Mouse (Mus musculus) spleen, adult 18-20 months (tissue): ENCODE measurements around the gene Farp1.

Experiments used
- DNase-seq, 2 experiments: peaks; one replicate each; pipeline ENCODE4 v3.0.0; 2022; ENCODE audit warnings: mixed read lengths in 2 of 2

Gene Farp1

DNA sequence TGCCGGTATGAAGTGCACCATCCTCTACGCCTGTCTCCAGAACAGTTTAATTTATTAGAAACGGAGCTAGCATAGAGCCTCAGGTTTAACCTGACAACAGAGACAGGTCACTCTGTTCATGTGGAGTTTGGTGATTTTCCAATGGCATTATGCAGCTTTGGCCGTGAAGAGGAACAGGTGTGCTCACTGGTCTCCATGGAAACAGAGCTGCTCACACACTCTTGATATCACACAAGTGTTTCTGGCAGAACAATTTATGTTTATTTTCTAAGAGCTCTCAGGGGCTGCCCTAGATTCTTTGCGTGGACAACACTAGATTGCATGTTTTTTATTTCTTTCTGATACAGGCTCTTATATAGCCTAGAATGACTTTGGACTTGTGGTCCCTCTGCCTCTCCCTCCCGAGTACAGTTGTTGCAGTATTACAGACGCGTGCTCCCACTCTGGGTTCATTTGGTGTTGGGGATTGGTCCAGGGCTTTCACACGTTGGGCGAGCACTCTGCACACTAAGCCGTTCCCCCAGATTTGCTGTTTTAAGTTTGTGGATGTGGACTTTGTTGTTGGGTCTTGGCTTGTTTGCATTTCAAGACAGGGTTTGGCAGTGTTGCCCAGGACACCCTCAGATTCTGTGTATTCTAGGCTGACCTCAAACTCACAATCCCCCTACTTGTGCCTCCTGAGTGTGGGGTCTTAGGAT is 113.2 kb downstream of the Farp1 start:
- DNase-seq = no peak

DNA sequence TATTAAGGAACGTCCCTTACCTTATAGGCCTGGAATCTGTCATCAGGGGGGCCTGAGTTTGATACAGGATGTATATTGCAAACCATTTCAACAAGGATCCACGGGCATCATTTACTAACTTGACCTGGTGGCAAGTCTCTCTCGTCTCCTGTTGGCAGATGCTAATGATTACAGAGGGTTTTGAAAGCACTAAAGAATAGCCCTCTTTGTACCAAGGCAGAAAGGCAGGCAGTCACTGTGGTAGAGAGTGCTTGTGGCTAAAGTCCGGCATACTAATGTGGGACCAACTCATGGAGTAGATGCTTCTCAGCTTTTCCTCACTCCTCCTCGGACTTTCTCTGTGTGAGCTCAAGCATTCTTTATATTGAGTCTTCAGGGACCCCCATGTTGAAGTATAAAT is 115.0 kb downstream of the Farp1 start:
- DNase-seq = no peak

- DNase-seq = no peak
Observed at GRCm38 (mm10) chr14:121151837-121152236, 116.8 kb downstream of the Farp1 start.

GRCm38 (mm10) chr14:121152771-121153170 is 117.8 kb downstream of the Farp1 start:
- no peak for DNase-seq

DNA sequence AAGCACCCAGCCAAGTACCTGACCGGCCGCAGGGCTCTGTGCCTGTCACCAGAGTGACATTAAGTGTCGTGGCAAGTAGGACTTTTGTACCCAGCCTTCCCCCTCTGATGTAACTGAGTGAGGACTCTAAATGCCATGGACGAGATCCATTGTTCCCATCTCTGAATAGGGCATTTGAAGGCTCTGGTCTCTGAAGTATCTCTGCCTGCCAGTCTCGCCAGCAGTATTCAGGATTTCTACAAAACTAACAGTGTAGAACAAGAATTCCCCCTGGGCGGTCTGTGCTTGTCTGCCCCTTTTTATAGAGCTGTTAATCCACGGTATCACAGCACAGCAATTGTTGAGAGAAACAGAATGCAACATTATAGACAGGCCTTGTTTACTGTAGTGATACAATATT is 118.3 kb downstream of the Farp1 start:
- DNase-seq = no peak

DNA sequence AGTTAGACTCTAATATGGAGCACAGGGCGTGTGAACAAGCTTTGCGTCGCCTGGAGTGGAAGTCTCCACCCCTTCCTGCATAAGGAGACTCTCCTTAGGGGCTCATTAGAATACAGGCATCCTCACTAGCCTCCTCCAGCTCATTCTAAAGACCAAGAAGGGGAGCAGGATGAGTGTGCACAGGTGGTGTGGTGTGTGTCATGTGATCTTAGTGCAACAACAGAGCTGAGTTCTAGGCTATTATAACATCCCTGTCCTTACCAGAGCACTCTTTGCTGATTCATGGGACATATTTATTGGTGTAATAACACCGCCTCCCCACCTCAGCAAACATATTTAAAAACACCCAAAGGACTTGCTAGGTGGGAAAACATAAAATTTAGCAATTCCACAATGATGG is 120.2 kb downstream of the Farp1 start:
- DNase-seq = no peak

GRCm38 (mm10) chr14:121158616-121159015 is 123.6 kb downstream of the Farp1 start:
- no peak for DNase-seq

DNA sequence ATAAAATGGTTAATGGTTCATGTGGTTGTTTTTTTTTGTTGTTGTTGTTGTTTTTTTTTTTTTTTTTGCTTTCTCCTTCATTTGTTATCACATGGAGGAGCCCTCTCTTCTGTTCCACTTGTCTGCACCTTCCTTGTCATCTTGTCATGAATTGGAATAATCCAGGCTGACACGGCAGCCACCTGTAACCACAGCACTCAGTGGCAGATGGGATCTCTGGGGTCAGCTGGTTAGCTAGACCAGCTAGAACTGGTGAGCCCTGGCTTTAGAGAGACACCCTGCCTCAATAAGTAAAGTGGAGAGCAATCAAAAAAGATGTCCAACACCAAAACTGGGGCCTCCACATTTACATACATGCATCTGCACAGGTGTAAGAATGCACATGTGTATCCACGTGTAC is 127.8 kb downstream of the Farp1 start:
- DNase-seq = no peak

DNA sequence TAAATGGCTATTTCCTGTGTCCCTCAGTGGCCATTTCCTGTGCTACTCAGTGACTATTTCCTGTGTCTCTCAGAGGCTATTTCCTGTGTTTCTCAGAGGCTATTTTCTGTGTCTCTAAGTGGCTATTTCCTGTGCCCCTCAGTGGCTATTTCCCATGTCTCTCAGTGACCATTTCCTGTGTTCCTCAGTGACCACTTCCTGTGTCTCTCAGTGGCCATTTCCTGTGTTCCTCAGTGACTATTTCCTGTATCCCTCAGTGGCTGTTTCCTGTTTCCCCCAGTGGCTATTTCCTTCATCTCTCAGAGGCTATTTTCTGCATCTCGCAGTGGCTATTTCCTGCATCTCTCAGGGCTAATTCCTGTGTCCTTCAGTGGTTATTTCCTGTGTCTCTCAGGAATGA is 129.9 kb downstream of the Farp1 start:
- DNase-seq = no peak

GRCm38 (mm10) chr14:121165408-121166037 is 130.5 kb downstream of the Farp1 start:
- no peak for DNase-seq

- DNase-seq = no peak
Observed at GRCm38 (mm10) chr14:121166038-121166436, 131.0 kb downstream of the Farp1 start.

GRCm38 (mm10) chr14:121168716-121169115 is 133.7 kb downstream of the Farp1 start:
- DNase-seq = no peak

- DNase-seq = no peak
Observed at GRCm38 (mm10) chr14:121170321-121170720, 135.3 kb downstream of the Farp1 start.

DNA sequence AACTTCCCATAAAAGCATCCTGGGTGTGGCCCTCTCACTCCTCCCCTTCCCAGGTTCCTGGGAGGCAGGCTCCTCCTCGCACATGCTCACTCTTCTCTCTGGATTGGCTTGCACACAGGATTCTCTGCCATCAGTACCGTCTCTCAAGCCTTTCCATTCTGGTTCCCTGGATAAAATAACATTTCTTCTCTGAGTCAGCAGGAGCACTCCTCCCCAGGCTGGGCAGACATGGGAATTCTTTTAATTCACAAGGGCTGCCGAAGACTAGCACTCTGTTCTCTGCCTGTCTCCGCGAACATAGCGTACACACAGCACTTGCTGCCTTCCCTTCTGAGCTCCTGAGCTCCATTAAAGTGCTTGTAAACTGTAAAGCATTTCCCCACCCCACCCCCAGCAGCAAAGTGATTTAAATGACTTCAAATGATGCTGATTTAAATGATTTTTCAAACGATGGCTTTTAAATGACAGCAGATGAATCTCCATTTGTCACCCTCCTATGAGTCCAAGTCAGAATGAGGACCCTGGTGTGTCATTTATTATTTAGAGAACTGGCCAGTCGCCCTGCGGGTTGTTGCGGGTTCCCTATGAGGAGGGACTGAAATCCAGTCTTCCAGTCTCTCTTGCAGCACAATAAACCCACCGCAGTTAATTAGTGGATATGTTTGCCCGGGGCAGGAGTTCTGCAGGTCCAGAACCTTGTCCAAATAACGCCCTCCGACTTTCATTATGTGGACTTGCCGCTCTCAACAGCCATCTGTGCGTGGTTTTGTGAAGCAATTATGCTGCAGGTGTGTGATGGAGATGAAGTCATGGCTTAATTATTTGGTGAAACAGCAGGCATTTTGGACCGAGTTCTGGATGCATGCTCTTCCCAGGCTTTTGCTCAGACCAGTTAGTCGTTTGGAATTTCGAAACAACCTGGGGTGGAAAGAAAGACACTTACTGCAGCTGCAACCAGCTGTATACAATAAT is 137.4 kb downstream of the Farp1 start:
- DNase-seq = no peak

DNA sequence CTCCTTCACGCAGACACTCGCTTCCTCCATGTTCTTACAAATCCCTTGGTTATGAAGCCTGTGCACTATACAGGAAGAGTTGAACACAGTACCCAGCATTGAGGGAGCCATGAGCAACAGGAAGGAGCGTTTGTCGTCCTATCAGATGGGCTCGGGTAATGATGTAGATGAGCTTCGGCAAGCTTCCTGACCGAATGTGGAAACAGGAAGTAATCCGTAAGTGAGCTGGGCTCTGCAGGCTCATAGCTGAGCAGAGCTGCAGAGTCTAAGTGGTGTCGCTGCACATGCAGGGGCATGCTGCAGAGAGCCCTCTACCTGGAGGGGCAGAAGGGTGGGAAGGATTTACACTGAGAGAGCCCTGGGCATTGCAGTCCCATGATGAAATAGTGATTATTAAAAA is 140.4 kb downstream of the Farp1 start:
- DNase-seq = no peak

GRCm38 (mm10) chr14:121175861-121176260 is 140.9 kb downstream of the Farp1 start:
- DNase-seq = no peak

GRCm38 (mm10) chr14:121177907-121178306 is 142.9 kb downstream of the Farp1 start:
- no peak for DNase-seq

- DNase-seq = no peak
Observed at GRCm38 (mm10) chr14:121180611-121181010, 145.6 kb downstream of the Farp1 start.

DNA sequence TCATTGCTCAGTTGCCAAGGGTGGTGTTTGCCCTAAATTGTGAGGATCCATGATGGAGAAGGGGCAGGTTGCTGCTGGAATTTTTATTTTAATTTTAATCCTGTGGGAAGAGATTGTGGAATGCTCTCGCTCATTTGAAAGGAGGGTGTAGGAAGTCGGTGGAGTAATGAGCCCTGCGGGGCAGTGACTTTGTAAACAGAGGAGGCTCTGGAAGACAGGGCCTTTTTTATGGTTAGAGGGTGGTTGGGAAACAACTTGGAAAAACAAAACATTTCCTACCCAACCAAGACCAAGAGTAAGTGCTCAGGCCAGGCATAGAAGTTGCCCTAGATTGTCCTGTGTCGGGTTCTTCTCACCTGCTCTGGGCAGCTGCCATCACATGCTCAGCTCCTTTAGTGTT is 146.8 kb downstream of the Farp1 start:
- no peak for DNase-seq

DNA sequence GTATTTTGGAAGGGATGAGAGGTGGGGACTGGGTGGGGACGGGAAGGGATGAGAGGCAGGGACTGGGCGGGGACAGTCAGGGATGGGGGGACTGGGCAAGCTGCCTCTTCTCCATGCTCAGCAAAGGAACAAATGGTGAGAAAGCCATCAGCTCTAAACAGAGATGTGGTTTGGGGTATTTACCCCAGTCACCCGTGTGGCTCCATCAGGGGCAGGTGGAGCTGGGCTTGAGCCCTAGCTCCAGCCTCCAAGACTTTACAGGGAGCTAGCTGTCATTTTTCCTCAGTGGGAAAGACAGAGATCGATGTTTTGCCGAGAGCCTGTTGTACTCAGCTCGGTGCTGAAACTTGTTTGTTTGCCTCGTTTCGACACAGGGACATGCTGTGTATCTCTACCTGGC is 148.0 kb downstream of the Farp1 start:
- DNase-seq = no peak

DNA sequence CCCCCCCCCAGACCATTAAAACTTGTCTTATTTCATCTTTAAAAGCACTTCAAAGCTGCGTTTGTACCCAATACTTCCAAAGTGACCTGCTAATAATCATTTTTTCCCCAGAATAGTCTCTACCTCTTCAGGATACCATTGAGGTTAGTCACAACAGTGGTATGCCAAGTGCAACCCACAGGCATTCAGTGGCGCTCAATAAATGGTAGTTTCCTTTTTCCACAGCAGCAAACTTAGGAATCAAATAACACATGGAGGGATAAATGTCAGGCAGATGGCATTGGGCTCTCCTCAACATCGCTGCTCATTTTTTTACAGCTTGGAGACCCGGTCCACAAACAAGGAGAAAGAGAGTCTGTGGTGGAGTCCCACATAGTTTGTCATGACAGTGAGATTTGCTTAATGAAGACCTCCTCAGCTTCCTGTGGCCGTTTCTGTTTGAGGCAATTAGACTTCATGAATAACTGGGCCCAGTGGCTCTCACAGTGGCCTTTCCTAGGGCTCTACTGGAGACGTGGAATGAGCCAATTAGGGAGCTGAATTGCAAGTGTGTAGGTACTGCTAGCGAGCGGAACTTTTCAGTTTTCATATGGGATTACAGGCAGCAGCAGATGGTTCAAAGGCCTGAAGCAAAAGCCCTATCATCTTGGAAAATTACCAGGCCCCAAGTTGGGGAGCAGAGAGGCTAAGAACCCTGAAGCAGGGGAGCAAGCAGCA is 148.6 kb downstream of the Farp1 start:
- no peak for DNase-seq

GRCm38 (mm10) chr14:121184351-121184750 is 149.4 kb downstream of the Farp1 start:
- no peak for DNase-seq

GRCm38 (mm10) chr14:121186402-121186894 is 151.4 kb downstream of the Farp1 start:
- DNase-seq = no peak
